Mouse (Mus musculus): ENCODE results near the gene Smim6.

Gene Smim6

DNA sequence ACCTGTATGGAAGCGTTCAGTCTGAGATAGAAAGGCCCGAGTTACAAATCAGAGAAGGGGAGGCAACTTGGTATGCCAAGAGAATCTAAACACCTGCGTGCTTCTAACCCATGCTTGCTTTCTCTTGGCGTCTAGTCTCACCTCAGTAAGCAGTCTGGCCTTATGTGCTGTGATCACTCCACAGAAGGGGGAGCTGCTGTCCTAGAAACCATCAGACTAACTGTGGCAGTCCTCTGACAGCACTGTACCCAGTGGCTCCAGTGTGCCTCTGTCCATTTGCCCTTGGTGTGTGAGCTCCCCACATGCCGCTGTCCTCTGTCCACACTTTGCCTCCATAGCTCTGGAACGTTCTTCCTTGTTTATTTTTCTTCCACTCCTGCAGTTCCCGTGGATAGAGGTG lies 30.2 kb downstream of the Smim6 start:
- no peak for DNase-seq

DNA sequence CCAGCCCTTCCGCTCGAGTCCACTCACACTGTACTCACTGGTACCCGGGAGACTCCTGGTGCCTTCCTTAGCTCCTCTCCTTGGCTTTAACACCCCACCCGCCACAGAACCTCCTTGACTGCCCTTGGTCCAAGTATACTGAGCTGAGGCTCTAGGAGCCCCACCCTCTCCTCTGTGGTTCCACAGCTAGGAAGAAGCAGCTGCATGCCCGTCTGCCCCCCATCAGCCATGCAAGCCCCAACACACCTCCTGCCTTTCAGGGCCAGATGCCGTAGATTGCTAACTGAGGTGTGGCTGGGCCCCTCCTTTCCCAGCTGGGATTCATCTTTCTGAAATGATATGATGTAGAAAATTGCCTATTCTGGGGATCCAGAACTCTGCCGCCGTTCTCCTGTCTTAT lies 33.4 kb downstream of the Smim6 start:
- no peak for DNase-seq

DNA sequence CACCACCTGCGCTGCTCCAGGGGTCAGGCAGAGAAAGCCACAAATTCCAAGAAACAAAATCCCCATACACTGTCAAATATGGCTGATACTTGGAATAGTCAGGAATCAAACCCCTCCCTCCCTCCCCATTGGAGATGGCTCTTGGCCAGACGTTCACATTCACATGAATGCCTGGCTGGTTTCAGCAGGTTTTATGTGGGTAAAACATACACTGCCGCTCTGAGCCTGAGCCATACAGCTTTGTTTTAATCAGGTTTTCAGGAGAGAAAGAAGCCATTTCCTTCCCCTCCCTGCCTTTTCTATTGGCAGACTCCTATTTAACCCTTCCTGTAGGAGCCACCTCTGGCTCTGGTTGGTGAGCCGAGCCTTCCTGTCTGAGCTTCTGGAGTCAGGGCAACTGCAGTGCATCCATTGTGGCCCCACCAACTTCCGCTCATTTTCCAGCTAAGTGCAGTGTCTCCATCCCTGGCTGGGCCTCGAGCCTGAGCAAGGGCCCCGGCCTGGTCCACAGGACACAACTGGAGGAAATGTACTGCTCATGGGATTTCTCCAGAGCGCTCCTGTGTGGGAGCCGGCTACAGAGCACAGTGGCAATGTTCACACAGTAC lies 34.5 kb downstream of the Smim6 start:
- DNase-seq, result peak; percentile 31 to 39

DNA sequence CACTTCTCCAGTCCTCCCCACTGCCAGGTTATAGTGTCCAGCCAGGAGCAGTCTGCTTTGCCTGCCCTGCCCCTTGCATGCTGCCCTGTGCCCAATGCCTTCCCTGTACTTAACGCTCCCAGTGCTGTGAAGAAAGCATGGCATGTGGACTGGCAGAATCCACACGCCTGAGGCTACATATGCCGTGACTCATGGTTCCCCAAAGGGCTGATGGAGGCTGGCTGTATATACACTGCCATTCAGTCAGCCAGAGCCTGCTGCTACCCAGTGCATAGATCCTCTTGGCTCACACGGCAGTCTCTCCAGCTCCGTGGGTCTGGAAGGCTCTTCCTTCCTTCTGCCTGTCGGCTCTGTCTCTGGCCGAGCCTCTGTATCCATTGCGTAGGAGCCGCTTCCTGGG lies 36.5 kb downstream of the Smim6 start:
- no peak for DNase-seq

DNA sequence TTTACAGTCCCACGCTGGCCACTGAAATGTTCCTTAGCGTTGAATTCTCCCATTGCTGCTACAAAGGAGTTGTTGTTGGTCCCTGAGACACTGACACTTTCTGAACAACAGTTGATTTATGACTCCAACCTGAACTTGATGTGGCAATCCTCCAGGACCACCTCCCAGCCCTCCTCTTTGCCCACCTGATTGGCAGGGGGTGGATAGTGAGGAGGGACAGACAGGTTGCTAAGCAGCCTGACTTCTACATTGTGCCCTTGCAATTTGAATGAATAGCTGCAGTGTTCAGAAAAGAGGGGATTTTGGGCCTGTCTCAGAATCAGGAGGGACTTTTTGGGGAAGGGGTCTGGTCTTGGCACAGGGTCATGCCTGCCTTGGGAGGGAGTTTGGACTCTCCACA lies 38.9 kb downstream of the Smim6 start:
- no peak for DNase-seq

DNA sequence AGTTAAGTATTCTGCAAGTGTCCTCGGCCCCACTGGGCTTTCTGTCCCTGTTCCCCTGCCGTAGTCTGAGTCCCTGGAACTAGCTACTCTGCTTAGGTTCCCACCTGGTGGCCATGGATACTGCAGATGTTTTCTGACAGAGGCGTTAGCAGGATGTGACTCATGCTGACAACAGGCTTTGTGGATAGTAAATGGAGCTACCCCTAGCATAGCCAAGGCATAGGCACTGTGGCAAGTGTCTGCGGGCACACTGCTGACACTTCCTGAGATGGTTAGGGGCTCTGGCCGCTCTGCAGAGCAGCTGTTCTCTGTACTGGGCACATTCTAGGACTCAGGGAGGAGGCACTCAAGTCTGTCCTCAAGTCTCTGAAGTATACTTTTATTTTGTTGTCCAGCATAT lies 42.9 kb downstream of the Smim6 start:
- DNase-seq, result no peak

DNA sequence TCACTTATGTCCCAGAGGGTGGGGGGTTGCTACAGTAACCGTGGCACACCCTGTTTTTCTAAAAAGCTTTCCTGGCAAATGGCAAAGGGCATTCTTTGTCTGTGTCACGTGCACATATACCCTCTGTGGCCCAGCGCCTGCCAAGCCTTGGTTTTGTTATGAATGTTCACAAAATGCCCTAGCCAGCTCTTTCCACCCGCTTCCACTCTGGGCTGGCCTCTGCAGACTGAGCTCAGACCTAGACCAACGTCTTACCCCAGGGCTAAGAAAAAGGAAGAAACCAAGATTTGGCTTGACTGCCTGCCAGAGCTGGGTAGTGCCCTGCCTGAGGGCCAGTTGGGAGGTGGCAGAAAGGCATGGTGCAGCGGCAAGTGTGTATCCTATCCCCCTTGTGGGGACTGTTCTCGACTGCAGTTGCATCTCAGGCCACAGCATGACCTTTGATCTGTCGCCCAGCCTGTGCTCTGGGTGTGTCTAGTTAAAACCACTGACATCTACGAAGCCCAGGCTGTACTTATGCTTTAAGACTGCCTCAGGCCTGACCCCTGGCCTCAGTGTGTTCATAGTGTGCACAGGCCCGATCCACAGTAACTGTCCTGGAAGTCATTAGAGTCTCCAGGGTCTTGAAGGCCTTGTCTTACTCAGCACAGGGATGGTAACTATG lies 43.5 kb downstream of the Smim6 start:
- DNase-seq, result peak; percentile 53 to 76

DNA sequence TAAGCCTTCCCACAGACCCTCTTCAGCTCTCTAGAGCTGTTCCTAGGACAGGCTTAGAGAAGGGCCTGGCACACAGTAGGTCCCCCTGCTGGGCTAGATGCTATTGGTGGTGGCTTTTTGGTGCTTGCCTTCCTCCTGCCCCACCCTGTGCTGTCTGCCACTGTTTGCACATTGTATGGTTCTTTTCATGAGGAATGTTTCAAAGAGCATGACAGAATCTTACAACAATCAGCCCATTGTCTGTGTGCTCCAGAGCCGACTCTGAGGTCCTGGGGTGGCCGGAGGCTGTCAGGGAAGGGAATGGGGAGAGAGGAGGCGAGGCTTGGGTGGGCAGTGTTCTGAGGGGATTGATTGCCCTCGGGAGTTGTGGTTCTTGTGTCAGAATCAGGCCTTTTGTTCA lies 44.6 kb downstream of the Smim6 start:
- DNase-seq, result no peak

DNA sequence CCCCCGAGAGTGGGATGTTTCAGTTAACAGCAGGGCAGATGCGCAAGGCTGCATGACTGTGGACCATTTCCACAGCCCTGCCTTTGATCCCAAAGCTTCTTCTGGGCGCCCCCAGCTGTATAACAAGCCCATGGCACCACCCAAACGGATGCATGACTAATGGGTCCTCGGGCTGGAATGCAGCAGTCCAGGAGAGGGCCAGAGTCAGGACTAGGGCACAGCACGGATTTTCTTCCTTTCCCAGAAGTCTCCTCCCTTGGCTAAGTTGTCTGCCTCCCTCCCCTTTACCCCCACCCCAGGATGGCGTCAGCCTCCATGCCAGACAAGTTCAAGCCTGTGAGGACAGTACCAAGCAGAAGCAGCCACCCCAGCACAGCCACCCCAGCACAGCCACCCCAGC lies 46.2 kb downstream of the Smim6 start:
- no peak for DNase-seq

DNA sequence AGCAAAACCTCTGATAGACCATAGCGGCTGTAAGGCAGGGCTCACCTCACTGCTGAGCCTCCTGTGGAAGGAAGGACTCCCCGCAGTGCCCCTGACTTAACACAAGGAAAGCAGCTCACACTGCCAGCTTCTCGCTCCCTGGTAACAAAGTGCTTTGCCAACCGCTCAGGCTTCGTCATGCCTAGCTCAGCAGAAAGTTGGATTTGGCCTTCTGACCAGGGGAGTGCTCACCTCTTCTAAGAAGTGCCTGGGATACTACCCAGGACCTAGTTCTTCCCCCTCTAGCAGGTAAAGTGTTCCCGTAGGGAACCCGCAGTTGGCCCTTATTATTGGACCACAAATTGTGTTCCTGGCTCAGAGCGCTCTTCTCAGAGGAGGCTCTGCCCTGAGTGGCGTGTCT lies 47.2 kb downstream of the Smim6 start:
- DNase-seq, result peak; percentile 17 to 58

DNA sequence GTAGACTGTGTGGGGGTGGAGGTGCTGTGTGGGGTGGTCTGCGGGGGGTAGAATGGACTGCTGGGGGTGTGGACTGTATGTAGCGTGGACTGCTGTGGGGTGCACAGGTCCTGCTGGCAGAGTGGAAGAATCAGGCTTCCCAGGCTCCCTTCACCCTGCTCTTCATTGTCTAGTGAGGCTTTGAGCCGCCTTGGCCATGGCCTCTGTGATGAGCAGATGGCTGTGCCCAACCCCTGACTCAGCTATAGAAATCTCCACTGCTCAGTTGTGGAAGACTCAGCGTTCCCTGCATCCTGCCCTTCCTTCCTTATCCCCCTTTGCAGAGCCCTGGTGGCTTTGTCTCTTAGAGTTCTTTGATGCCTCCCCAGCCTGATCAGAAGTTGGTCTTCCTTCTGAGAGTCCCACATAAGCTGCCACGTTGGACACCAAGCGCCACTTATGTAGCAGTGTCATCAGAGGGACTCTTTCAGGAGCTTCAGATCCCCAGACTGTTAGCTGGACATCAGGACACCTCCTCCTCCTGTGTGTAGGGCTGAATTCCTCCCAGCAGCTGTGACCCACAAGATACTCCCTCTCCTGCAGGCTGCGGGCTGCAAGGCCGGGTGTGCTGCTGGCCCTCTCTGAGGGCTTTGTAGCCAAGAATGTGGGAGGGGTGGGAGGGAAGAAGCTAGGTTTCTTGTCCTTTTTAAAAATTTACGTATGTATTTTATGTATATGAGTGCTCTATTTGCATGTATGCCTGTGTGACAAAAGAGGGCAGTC lies 51.0 kb downstream of the Smim6 start:
- DNase-seq, result no peak
